Mouse (Mus musculus) heart, adult 8-10 months (tissue): ENCODE measurements around the gene Olfr952. TPM values are rescaled to one million over a fixed set of nuclear protein-coding genes. Genes with fewer than 3 reads are reported as not detected.

Experiments
- DNase-seq: peaks from one replicate; pipeline ENCODE4 v3.0.0; 2022; ENCODE audit warnings: low spot score
- total RNA-seq, 4 experiments: library from RNA; stranded (reverse); gene quantifications; 2 replicates each; pipeline ENCODE4 v1.2.4; 2022

The Olfr952 gene
- not detected for total RNA-seq

- no peak for DNase-seq
These were observed at the start of gene Olfr952 for GRCm38 (mm10) chr9:39427048-39427447. TSS of gene Olfr952 (minus strand) at chr9:39427148.

GRCm38 (mm10) chr9:39471844-39472243 is 44.9 kb upstream of the Olfr952 start, which contains the start of gene Olfr955:
TSS of gene Olfr955 (minus strand) at chr9:39471944.
- no peak for DNase-seq

- DNase-seq: no peak
These were observed 29.5 kb upstream of the Olfr952 start, which contains the start of gene Olfr954 for GRCm38 (mm10) chr9:39456401-39456800. TSS of gene Olfr954 (plus strand) at chr9:39456701.

GRCm38 (mm10) chr9:39387110-39387509 is 39.8 kb downstream of the Olfr952 start, which contains the start of gene Olfr951:
TSS of gene Olfr951 (plus strand) at chr9:39387410.
- DNase-seq: no peak

Other genes with a start within 250 kb of the Olfr952 start
- gene Olfr944, start 225.2 kb downstream of the Olfr952 start, total RNA-seq: not detected
- not detected for gene Olfr1537, start 177.2 kb downstream of the Olfr952 start, total RNA-seq
- gene Olfr945, start 150.3 kb downstream of the Olfr952 start, total RNA-seq: not detected
- gene Olfr948, start 101.1 kb downstream of the Olfr952 start, total RNA-seq: not detected
- not detected for gene Olfr951, start 39.7 kb downstream of the Olfr952 start, total RNA-seq
- not detected for gene Olfr954, start 29.6 kb upstream of the Olfr952 start, total RNA-seq
- not detected for gene Olfr955, start 44.8 kb upstream of the Olfr952 start, total RNA-seq
- gene Olfr44, start 66.8 kb upstream of the Olfr952 start, total RNA-seq: not detected
- gene Olfr957, start 88.7 kb upstream of the Olfr952 start, total RNA-seq: not detected
- not detected for gene Olfr958, start 126.9 kb upstream of the Olfr952 start, total RNA-seq
- gene Olfr959, start 148.4 kb upstream of the Olfr952 start, total RNA-seq: not detected
- under 1 TPM in 2 of 4 experiments, not detected in 2; 0.37 to 0.82 TPM for gene AW551984, start 177.3 kb upstream of the Olfr952 start, total RNA-seq
- gene Olfr148, start 183.5 kb upstream of the Olfr952 start, total RNA-seq: not detected
- gene Olfr960, start 194.2 kb upstream of the Olfr952 start, total RNA-seq: not detected
- not detected for gene Olfr961, start 217.9 kb upstream of the Olfr952 start, total RNA-seq
- gene Olfr963, start 240.1 kb upstream of the Olfr952 start, total RNA-seq: not detected